Mouse (Mus musculus) cerebellum, adult 2 months (tissue): ENCODE measurements around the gene St8sia6.

Experiments
- CTCF ChIP-seq: fragments of 200-500 bp; IDR thresholded peaks from 2 replicates; pipeline ENCODE4 v1.5.1; 2011; ENCODE audit warnings: low read depth, mild to moderate bottlenecking, control low read depth, low read length, moderate library complexity, borderline replicate concordance; ENCODE audit not compliant: insufficient read depth
- POLR2A ChIP-seq: fragments of 200-500 bp; IDR thresholded peaks from 2 replicates; pipeline ENCODE4 v1.6.1; 2011; ENCODE audit warnings: low read length, control low read depth, borderline replicate concordance; ENCODE audit not compliant: insufficient read depth

GRCm38 (mm10) chr2:13634866-13635265 lies 159.0 kb downstream of the St8sia6 start:
- TF ChIP-seq CTCF, result no peak
- no peak for TF ChIP-seq POLR2A
